Mouse (Mus musculus): Measurements from ENCODE around the gene Slc22a21.

DNA sequence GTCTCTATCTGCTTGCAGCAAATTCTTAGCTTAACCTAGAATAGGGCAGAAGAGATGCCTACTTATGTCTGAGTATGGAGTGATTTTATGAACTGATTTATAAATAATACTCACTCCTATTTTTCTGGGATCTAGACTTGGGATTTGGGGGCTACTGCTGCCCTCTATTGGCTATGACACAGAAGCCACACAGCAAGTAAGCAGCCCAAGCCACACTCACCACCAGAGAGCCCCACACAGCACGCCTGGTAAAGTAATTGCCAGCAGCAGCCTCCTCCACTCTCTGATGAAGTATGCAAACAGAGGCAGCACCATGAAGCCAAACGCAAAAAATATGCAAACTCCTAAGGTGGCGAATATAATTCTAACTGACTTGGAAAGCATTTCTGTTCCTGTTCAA lies 21.1 kb downstream of the Slc22a21 start:
- TF ChIP-seq CHD1 (IDR thresholded peaks at IDR 0.05; ENCODE audit: low read depth, low read length) (no peak), POLR2A (IDR thresholded peaks at IDR 0.05; ENCODE audit: low read depth, low read length) (no peak), ZNF384 (IDR thresholded peaks at IDR 0.05; ENCODE audit: low read depth, low read length) (no peak), EP300 (IDR thresholded peaks at IDR 0.05; ENCODE audit: low read length) (no peak), KAT2A (IDR thresholded peaks at IDR 0.05; ENCODE audit: insufficient replicate concordance, low read length) (no peak), ZC3H11A (IDR thresholded peaks at IDR 0.05; ENCODE audit: low read depth, low read length) (no peak), MAZ (IDR thresholded peaks at IDR 0.05; ENCODE audit: low read depth, low read length) (no peak), ZMIZ1 (IDR thresholded peaks at IDR 0.05; ENCODE audit: low read depth, low read length) (no peak), TCF12 (IDR thresholded peaks at IDR 0.05; ENCODE audit: low read depth, low read length) (no peak), CTCF (conservative IDR thresholded peaks at IDR 0.05 in 1 of 2, IDR thresholded peaks at IDR 0.05 in 1 of 2; ENCODE audit: low read depth in 2 of 2, low read length in 2 of 2) (peak in 1 of 2 experiments; percentile 77; a peak in 2 of 4 replicates), POLR2AphosphoS2 (IDR thresholded peaks at IDR 0.05; ENCODE audit: low read depth, low read length) (no peak), GABPA (IDR thresholded peaks at IDR 0.05; ENCODE audit: insufficient replicate concordance, low read depth, low read length) (no peak)
